Mouse (Mus musculus) forebrain, embryonic 10.5 days (tissue): ENCODE data around the gene Ift122. TPM values are rescaled to one million over a fixed set of nuclear protein-coding genes. Genes with fewer than 3 reads are reported as not detected.

Source experiments
- DNase-seq: peaks from one replicate; pipeline ENCODE4 v3.0.0-alpha.2; 2017; ENCODE audit warnings: low spot score; ENCODE audit errors: extremely low spot score
- H3K27ac ChIP-seq: fragments of 300-500 bp; sonication (generic); 2 replicates; pipeline ENCODE4 v1.5.1; 2016; ENCODE audit warnings: mild to moderate bottlenecking
- H3K27me3 ChIP-seq: fragments of 300-500 bp; sonication (generic); 2 replicates; pipeline ENCODE4 v1.6.1; 2016; ENCODE audit warnings: mild to moderate bottlenecking; ENCODE audit not compliant: poor library complexity, severe bottlenecking
- H3K36me3 ChIP-seq: fragments of 300-500 bp; sonication (generic); replicated peaks from 2 replicates; pipeline ENCODE4 v1.6.1; 2016; ENCODE audit warnings: mild to moderate bottlenecking, moderate library complexity
- H3K4me1 ChIP-seq: fragments of 300-500 bp; sonication (generic); 2 replicates; pipeline ENCODE4 v1.6.1; 2016
- H3K4me3 ChIP-seq: fragments of 300-500 bp; sonication (generic); 2 replicates; pipeline ENCODE4 v1.5.1; 2016; ENCODE audit warnings: mild to moderate bottlenecking, moderate library complexity
- H3K9me3 ChIP-seq: fragments of 300-500 bp; sonication (generic); 2 replicates; pipeline ENCODE4 v1.6.1; 2016; ENCODE audit warnings: mild to moderate bottlenecking, moderate library complexity
- WGBS: fragments of 180-500 bp; shearing (Covaris S2); methylation state at CpG from one replicate; pipeline ENCODE4 v1.1.7; 2016; 5-methylcytosine and 5-hydroxymethylcytosine counted together
- polyA plus RNA-seq: library from polyadenylated mRNA; unstranded; fragments of >200 nt; fragmentation: Nextera tagmentation; extraction: Ambion mirVana; gene quantifications from 2 replicates; pipeline ENCODE4 v1.2.1, GENCODE M21; 2016

The Ift122 gene
- polyA plus RNA-seq, 1 experiment from 2014 or later: 31.0 TPM

GRCm38 (mm10) chr6:115943498-115944427, 90.5 kb downstream of the Ift122 start:
- no peaks in the 10 kb centered on the region for H3K27me3 ChIP-seq
- no peaks in the 10 kb centered on the region for H3K36me3 ChIP-seq
- no peak for DNase-seq
- peaks cover 12% of the 10 kb centered on the region for H3K4me1 ChIP-seq
- no peak overlapping the region for H3K4me3 ChIP-seq
- H3K27ac ChIP-seq: no peak overlapping the region
- 84% methylated on average over 9 of the region's 9 CpGs for WGBS
- H3K9me3 ChIP-seq: no peaks in the 10 kb centered on the region

DNA sequence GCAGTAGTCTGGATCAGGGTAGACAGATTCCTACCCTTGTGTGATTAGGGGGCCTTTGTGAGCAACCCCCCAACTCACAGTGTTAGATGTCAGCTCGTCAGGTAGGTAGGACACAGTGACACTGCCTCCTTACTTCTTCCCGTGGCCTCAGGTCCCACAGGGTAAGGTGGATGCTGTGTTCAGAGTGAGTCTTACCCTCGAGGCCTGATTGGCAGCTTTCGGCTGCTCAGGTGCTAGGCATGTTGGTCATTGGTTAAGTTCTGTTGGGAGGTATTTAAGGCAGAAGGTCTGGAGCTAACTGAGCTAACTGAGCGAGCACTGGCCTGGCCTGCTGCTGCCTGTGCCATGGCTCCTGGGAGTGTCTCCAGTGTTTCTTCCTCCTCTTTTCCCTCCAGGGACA, 91.4 kb downstream of the Ift122 start, which contains the start of gene H1foo:
Gene H1foo, plus strand, starts transcription at position 301 of the 400 bp plus-strand sequence.
- no peak for DNase-seq
- Histone ChIP-seq H3K4me1 (peaks cover 12% of the 10 kb centered on the region), H3K9me3 (no peaks in the 10 kb centered on the region), H3K27me3 (no peaks in the 10 kb centered on the region), H3K27ac (no peak within 1 kb of the TSS), H3K4me3 (no peak within 1 kb of the TSS), H3K36me3 (no peaks in the 10 kb centered on the region)
- WGBS: 82% methylated on average over 5 of the region's 5 CpGs

DNA sequence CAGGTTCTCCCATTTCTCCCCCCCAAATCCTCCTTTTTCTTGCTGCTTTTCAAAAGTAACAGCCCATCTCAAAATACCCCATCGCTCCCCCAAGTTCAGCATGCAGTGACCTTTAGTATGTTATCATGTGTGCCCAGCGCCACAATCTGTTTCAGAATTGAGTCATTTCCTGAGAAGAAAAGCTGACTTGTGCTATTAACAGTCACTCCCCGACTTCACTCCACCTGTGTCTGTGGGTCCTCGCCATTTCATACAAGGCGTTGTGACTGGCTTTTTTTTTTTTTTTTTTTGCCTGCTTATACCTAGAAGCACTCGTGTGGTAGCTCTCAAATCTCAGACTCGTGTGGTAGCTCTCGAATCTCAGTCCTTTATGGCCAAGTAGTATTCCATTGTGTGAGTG, 92.4 kb downstream of the Ift122 start:
- H3K4me1 ChIP-seq: peaks cover 12% of the 10 kb centered on the region
- H3K27ac ChIP-seq: no peak overlapping the region
- 90% methylated on average over 8 of the region's 8 CpGs for WGBS
- H3K27me3 ChIP-seq: no peaks in the 10 kb centered on the region
- no peak for DNase-seq
- no peak overlapping the region for H3K4me3 ChIP-seq
- no peaks in the 10 kb centered on the region for H3K36me3 ChIP-seq
- no peaks in the 10 kb centered on the region for H3K9me3 ChIP-seq

GRCm38 (mm10) chr6:115946389-115946788, 93.1 kb downstream of the Ift122 start:
- Histone ChIP-seq H3K27me3 (no peaks in the 10 kb centered on the region), H3K4me1 (peaks cover 5% of the 10 kb centered on the region), H3K4me3 (no peak overlapping the region), H3K27ac (0 out of 2 replicates have a peak overlapping the region, but pooled peaks have one; percentile 13), H3K9me3 (no peaks in the 10 kb centered on the region), H3K36me3 (no peaks in the 10 kb centered on the region)
- 77% methylated on average over 6 of the region's 6 CpGs for WGBS
- no peak for DNase-seq

- Histone ChIP-seq H3K4me3 (no peak overlapping the region), H3K9me3 (peaks cover 4% of the 10 kb centered on the region), H3K36me3 (no peaks in the 10 kb centered on the region; the same call in 1 of the 2 replicates), H3K27ac (no peak overlapping the region; the same call in 1 of the 2 replicates), H3K4me1 (peaks cover 40% of the 10 kb centered on the region), H3K27me3 (no peaks in the 10 kb centered on the region)
- WGBS: 85% methylated on average over 9 of the region's 9 CpGs
- DNase-seq: no peak
Observed at GRCm38 (mm10) chr6:115954506-115955074, 101.3 kb downstream of the Ift122 start.

DNA sequence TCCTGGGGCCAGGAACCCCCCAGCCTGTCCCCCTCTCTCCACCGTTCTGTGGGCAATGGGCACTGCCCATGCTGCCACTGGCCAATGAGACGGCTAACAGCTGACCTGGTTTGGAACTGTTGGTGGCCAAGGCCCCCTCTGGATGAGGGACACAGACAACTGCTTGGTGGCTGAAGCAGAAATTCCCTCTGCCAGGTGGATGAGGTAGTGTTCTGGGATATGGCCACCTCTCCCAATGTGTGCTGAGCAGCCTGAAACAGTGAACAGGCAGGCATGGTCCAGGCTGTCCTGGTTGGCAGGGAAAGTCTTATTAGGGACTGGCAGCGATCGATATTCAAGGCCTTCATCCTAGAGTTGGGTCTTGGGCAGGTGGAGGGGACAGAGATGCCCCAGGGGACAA, 101.9 kb downstream of the Ift122 start:
- DNase-seq: no peak
- no peaks in the 10 kb centered on the region; the same call in 1 of the 2 replicates for H3K36me3 ChIP-seq
- peaks cover 4% of the 10 kb centered on the region for H3K9me3 ChIP-seq
- no peaks in the 10 kb centered on the region for H3K27me3 ChIP-seq
- WGBS: 93% methylated on average over 4 of the region's 4 CpGs
- no peak overlapping the region for H3K27ac ChIP-seq
- peaks cover 40% of the 10 kb centered on the region for H3K4me1 ChIP-seq
- H3K4me3 ChIP-seq: no peak overlapping the region

DNA sequence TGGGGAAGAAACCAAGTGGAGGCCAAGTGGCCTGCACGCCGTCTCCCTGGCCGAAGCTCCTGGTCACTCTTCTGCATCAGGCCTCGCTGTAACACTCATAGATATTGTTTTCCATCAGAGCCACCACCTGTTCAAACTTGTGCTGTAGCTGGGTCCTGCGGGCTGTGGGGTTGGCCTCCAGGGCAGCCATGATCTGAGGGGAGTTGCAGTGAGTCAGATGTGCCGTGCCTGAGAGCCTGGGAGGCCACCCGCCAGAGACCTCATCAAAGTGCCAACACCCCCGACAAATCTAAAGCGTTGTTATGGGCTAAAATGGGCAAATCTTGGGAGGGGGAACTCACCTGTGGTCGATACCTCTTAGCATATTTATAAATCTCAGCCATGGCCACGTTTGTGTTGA, 102.4 kb downstream of the Ift122 start:
- WGBS: 86% methylated on average over 11 of the region's 11 CpGs
- no peaks in the 10 kb centered on the region for H3K27me3 ChIP-seq
- no peak overlapping the region for H3K4me3 ChIP-seq
- no peak overlapping the region for H3K27ac ChIP-seq
- H3K9me3 ChIP-seq: peaks cover 4% of the 10 kb centered on the region
- H3K4me1 ChIP-seq: peaks cover 42% of the 10 kb centered on the region
- DNase-seq: no peak
- H3K36me3 ChIP-seq: no peaks in the 10 kb centered on the region; the same call in 1 of the 2 replicates

GRCm38 (mm10) chr6:115956418-115956921, 103.2 kb downstream of the Ift122 start:
- no peak for DNase-seq
- 90% methylated on average over 13 of the region's 13 CpGs for WGBS
- Histone ChIP-seq H3K4me1 (peaks cover 48% of the 10 kb centered on the region), H3K9me3 (peaks cover 3% of the 10 kb centered on the region), H3K27me3 (no peaks in the 10 kb centered on the region), H3K27ac (peak overlapping the region; percentile 77; the same call in 1 of the 2 replicates), H3K4me3 (no peak overlapping the region), H3K36me3 (no peaks in the 10 kb centered on the region; the same call in 1 of the 2 replicates)

DNA sequence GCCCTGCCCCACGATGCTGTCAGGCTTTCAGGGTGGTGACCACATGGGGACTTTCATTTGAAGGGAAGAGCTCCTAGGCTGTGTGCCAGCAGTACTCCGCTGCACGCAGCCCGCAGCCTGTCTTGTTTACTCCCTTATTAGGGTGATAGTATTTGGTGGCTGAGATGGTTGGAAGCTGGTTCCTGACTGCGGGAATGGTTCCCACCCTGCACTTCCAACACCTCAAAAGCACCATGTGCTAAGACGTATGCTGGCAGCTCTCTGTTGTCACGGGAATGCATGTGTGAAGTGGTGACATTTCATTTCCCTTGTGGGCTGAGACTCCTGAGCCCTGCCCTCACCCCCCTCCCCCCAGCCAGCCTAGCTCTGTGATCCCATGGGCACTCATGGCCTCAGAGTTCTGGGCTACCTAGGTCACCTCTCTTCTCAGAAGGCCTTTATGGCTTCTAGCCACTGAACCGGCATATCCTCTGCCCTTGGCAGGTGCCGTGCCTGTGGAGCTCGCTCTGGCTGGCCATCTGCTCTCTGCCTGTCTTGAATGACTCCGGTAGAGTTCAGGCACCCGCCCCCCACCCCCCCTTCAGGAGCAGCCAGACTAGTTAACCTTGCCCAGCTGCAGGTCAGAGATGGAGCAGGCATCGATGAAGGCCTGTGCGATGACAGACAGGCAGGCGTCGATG, 103.8 kb downstream of the Ift122 start:
- Histone ChIP-seq H3K9me3 (no peaks in the 10 kb centered on the region), H3K36me3 (no peaks in the 10 kb centered on the region; the same call in 1 of the 2 replicates), H3K27ac (peak overlapping the region; percentile 77), H3K4me3 (no peak overlapping the region), H3K27me3 (no peaks in the 10 kb centered on the region), H3K4me1 (peaks cover 49% of the 10 kb centered on the region)
- no peak for DNase-seq
- WGBS: 64% methylated on average over 16 of the region's 16 CpGs

DNA sequence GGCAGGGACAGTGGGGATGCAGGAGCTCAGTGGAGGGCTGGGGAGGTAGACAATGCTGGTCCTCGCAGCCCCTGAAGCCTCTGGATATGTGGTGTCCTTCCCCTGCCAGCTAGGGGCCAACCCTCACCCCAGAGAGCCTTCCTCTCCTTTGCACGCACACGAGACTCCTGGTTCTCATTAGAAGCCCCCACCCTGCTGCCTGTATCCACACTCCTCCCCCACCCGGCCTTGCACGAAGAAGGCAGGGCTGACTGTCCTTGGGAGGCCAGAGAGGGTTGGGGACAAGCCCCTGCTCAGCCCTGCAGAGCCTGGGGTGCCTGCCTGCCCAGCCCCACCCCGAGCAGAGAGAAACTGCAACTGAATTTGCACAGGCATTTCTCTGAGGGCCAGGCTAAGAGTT, 104.4 kb downstream of the Ift122 start:
- peaks cover 2% of the 10 kb centered on the region; the same call in 1 of the 2 replicates for H3K27me3 ChIP-seq
- H3K4me1 ChIP-seq: peaks cover 56% of the 10 kb centered on the region
- DNase-seq: no peak
- WGBS: 45% methylated on average over 6 of the region's 6 CpGs
- peak overlapping the region; percentile 77 for H3K27ac ChIP-seq
- H3K9me3 ChIP-seq: no peaks in the 10 kb centered on the region
- no peaks in the 10 kb centered on the region; the same call in 1 of the 2 replicates for H3K36me3 ChIP-seq
- H3K4me3 ChIP-seq: no peak overlapping the region

GRCm38 (mm10) chr6:115958445-115958844, 105.2 kb downstream of the Ift122 start:
- Histone ChIP-seq H3K27me3 (peaks cover 10% of the 10 kb centered on the region), H3K9me3 (no peaks in the 10 kb centered on the region), H3K36me3 (no peaks in the 10 kb centered on the region; the same call in 1 of the 2 replicates), H3K4me3 (no peak overlapping the region), H3K4me1 (peaks cover 59% of the 10 kb centered on the region), H3K27ac (peak overlapping the region; percentile 77; the same call in 1 of the 2 replicates)
- 87% methylated on average over 9 of the region's 9 CpGs for WGBS
- no peak for DNase-seq

- Histone ChIP-seq H3K36me3 (no peaks in the 10 kb centered on the region; the same call in 1 of the 2 replicates), H3K4me3 (no peak overlapping the region), H3K27ac (peak overlapping the region; percentile 77), H3K9me3 (no peaks in the 10 kb centered on the region), H3K4me1 (peaks cover 58% of the 10 kb centered on the region), H3K27me3 (peaks cover 18% of the 10 kb centered on the region)
- 74% methylated on average over 7 of the region's 7 CpGs for WGBS
- DNase-seq: no peak
Observed at GRCm38 (mm10) chr6:115959151-115959691, 106.0 kb downstream of the Ift122 start.
